Mouse (Mus musculus): ENCODE measurements around the gene Atp5g3.
"Not testable (repeated sequence)": the region's sequence is repeated elsewhere in the genome, so short reads cannot be mapped to it uniquely, and the experiment has no call there.

Gene Atp5g3

GRCm38 (mm10) chr2:73896919-73897318 lies 14.2 kb downstream of the Atp5g3 start:
- DNase-seq (ENCODE audit: low spot score in 2 of 2) = not testable (repeated sequence)

DNA sequence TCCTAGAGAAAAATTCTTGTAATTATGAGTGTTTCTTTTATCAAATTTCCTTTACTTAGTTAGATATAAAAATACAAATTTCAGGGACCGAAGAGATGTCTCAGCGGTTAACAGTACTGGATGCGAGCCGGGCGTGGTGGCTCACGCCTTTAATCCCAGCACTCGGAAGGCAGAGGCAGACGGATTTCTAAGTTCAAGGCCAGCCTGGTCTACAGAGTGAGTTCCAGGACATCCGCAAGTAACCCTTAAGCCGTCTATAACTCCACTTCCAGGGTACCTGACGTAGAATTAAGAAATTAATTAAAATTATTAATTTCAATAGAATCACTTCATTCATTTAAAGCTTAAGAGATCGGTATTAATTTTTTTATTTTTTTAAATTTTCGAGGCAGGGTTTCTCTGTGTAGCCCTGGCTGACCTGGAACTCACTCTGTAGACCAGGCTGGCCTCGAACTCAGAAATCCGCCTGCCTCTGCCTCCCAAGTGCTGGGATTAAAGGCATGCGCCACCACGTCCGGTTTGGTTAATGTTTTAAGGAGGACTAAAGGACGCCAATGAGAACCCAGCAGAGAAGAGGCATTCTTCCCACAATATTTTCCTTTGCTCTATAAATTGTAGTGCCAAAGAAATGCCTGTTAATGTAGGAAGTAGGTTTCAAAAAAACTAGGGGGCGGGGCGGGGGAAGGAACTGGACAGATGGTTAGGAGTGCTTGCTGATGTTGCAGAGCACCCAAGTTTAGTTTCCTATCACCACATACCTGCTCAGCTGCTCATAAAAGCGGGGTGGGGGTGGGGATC lies 17.5 kb downstream of the Atp5g3 start:
- DNase-seq (ENCODE audit: low spot score in 2 of 2) = no peak

DNA sequence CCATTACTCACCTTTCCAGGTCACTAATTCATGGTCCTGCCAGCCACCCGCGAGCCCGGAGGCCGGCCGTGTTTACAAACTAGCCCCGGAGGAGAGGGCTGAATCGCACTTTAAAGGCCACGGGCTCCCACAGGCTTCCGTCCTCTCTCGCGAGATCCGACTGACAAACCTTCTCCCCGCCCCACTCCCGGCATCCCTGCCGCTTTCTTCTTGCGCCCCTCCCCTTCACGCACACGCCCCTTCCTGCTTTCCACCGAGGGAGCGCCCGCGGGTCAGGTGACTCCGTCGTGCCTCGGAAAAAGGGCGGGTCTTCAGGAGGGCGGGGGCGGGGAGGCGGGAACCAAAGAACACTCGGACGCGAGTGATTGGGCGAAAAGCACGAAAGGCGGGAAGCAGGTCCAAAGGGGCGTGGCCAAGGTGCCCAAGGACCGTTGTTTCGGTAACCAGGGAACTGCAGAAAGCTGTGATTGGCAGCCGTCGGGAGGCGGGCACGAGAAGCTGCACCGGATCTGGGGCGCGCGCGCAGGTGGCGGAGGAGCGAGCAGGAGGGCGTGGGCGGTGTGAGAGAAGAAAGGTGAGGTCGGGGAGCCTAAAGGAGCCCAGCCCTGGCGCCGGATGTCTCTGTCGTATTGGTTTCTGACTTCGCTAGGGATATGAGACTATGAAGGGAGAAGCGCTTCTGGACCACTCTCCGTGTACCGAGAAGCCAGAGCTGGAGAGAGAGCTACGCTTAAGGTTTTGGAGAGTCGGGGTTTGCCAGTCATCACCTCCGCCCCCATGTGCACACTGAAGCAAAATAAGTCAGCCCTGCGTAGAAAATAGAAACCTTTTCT lies 18.4 kb downstream of the Atp5g3 start, which contains the start of gene Atf2:
TSS of gene Atf2 (minus strand) at position 176 of the 833 bp plus-strand sequence.
- peak; percentile 98 to 99 for DNase-seq (ENCODE audit: low spot score in 2 of 2)

DNA sequence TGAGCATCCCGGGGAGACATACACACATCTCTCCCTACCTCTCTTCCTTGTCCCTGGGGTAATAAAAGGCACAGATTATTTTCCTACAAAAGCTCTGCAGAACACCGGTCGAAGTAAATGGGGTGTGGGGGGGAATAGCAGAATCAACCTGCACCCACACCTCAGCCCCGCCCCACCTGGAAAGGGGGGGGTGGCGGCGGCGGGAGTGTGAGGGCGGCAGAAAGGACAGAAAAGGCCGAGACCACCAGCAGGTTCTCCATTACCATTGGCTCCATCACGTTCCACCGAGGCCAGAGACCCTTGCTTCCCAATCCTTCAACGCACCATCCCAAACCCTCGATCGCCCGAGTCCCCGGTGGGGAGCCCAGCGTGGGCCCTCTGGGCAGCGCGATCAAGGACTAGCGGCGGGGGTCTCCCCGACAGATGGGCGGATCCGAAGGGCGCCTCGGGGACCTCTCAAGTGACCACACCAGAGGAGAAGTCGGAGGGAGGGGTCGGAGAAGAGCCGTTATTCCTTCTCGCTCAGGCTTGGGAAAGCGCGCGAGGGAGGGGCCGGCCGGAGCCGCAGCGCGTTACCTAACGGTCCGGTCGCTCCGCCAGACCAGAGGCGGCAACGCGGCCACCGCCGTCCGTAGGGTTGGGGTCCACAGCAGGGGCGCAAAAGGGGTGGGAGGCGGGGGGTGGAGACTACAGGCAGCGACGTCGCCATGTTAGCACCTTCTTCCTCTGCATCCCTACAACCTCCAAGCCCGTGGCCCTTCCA lies 19.2 kb downstream of the Atp5g3 start:
- peak; percentile 20 to 40 for DNase-seq (ENCODE audit: low spot score in 2 of 2)

DNA sequence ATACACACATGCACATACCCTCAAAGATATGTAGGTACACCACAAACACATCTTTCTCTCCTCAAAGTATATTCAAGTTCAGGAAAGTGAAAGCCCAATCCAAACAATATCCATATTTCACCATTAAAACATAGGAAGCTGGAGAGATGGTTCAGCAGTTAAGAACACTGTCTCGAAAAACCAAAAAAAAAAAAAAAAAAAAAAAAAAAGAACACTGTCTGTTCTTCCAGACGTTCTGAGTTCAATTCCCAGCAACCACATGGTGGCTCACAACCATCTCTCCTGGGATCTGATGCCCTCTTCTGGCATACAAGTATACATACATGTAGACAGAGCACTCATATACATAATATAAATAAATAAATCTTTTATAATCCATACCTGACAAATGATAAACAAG lies 25.1 kb downstream of the Atp5g3 start:
- DNase-seq (ENCODE audit: low spot score in 2 of 2) = no peak

DNA sequence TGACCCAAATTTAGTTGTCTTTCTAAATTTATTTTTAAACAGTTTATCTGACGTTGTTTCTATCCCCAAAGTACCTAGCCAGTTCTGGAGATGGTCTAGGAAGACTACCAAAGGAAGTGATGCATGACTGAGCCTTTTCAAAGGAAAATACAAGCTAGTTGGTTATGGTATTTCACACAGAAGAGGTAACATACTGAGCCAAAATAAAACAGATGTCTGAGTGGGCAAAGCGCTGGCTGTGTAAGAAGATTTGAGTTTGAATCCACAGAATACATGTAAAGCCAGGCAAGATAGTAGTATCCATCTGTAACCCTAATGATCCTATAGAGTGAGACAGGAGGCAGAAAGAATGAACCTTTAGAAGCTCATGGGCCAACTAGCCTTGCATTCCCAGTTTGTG lies 33.2 kb downstream of the Atp5g3 start:
- DNase-seq (ENCODE audit: low spot score in 2 of 2) = no peak

- peak; percentile 53 to 67 for DNase-seq (ENCODE audit: low spot score in 2 of 2)
Observed at GRCm38 (mm10) chr2:73867764-73868487, 43.2 kb downstream of the Atp5g3 start.

GRCm38 (mm10) chr2:73860046-73860624 lies 51.0 kb downstream of the Atp5g3 start:
- no peak for DNase-seq (ENCODE audit: low spot score in 2 of 2)
